Mouse (Mus musculus) heart, postnatal 4 days (tissue): ENCODE measurements at regions not wholly inside any gene's neighbourhood (a gene's known extent, or its start where the extent isn't known, plus 50 kb on each side); places are given as distances from the start of the nearest gene placed in this dataset.

Experiments used
- DNase-seq: peaks from one replicate; pipeline ENCODE4 v3.0.0; 2021

DNA sequence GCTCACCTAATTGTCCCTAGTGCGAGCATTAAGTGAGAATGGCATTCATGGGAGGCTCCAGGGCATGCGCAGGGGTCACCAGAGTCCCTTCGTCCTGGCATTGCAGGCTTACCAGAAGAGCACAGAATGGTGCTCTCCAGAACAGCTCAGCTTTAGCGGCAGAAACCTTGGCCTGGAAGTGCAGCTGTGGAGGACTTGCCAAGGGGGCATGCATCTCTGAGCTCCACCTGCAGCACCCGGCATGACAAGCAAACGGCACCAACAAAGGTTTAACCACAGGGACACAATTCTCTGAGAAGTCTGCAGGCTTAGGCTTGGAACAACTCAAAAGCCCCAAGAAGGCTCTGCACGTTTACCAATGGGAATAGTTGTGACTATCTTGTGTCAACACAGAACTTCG, 128.4 kb downstream of the Rpap3 start:
- DNase-seq = no peak

GRCm38 (mm10) chr15:97572639-97573038, 133.0 kb downstream of the Rpap3 start:
- no peak for DNase-seq

GRCm38 (mm10) chr15:97571885-97572284, 133.7 kb downstream of the Rpap3 start:
- no peak for DNase-seq

GRCm38 (mm10) chr15:97560096-97560495, 145.5 kb downstream of the Rpap3 start:
- DNase-seq = no peak

DNA sequence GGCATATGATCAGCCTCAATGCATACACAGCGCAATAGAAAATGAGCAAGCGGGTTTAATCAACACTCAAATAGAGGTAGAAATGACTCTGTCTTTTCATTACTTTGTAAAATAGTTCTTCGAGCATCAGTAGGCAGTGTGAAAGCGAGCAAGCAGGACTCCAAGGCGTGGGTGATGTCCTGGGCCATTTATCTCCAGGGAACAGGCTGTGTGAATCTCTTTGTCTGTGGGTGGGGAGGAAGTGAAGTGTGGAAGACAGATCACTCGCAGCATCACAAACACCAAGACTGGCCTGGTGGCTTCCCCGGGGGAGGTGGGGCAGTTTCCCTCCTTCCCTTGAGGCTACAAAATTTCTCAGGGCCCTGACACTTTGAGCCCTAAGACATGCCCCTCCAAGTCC, 146.9 kb downstream of the Rpap3 start:
- DNase-seq = no peak

DNA sequence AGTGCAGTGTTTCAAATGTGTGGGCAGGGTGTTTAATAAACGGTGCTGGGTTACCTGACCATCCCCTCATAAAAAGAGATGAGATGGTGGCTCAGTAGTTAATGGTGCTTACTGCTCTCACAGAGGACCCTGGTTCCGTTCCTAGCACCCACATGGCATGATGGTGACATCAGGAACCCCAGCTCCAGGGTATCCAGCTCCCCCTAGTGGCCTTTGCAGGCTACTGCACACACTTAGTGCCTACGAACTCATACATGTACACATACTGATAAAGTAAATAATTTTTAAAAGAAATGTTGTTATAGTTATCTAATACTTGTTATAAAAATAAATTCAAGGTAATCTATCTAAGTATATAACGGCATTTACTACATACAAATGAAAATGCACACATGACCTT, 157.3 kb downstream of the Rpap3 start:
- DNase-seq = no peak

DNA sequence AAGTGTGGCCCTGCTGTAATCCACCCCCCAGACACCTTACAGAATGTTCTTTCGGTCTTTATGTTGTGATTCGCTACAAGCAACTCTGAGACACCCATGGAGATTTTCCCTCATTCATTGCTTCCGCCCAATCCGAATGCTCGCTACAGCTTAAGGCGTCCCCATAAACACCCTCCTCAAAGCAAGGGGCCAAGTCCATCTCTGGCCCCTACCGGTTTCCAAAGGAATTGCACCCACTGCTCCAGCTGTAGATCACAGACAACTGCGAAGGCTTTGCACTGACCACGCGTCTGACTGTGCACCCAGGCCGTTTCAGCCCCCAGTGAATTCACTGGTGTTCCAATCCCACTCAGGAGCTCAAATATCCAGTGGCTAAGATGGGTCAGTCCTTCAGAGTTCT, 160.6 kb downstream of the Rpap3 start:
- DNase-seq = no peak

DNA sequence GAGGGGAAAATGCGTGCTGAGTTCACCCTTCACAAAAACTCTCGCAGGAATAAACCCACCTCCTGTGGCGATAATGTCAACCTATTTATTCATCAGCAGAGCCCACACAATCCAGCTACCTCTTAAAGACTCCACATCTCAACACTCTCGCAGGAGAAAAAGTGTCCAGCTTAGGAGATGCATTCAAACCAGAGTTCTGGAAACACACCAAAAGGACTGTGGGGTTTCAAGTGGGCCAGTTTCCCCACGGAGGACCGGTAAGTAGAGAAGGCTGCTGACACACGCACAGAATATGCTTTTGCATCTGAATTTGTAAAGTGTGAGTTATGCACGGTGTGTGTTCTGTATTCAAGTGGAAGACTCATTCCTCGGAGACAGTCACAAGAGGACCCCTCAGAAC, 164.0 kb downstream of the Rpap3 start:
- DNase-seq = no peak

- no peak for DNase-seq
Measured at GRCm38 (mm10) chr15:97536145-97536544, 169.5 kb downstream of the Rpap3 start.

DNA sequence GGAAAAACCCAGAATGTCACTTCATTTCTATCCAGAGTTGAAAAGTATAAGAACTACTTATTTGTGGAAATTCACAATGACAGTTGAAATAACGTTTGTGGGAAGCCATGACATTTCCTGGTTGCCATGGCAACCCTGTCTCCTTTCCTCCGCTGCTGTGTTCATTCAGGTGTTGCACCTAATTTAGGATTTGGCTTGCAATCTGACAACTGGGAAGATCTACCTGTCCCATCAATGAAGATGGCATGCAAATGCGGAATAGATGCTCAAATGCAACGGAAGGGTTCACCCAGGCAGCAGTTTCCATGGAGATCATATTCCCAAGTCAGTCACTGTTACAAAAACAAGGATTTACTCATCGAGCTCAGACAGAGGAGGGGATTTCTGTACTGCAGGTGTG, 170.7 kb downstream of the Rpap3 start:
- DNase-seq = no peak

- DNase-seq = no peak
Measured at GRCm38 (mm10) chr15:97533553-97534291, 171.9 kb downstream of the Rpap3 start.

DNA sequence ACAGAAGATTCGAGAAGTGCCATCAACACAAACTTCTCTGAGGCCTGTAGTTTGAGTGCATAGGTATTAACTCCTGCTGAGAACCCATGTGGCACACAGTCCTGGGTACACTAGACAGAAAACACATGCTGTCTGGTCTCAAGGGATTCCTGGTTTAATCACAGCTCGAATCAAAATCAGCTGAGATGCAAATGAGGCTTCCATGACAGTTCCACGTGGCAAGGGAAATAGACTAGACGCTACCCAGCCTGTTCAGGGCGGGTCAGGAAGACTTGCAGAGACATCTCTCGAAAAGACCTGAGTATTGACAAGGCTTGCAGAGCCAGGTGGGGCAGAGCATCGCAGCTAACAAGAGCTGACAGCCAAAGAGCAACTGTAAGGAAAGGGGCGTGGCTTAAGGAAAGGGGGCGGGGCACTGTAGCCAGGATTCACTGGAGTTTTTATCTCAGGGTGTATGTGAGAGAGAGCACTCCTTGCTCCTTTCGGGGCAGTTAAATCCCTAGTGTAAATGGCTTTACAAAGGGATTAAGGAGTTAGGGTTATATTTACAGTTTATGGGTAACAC, 173.2 kb downstream of the Rpap3 start:
- no peak for DNase-seq

DNA sequence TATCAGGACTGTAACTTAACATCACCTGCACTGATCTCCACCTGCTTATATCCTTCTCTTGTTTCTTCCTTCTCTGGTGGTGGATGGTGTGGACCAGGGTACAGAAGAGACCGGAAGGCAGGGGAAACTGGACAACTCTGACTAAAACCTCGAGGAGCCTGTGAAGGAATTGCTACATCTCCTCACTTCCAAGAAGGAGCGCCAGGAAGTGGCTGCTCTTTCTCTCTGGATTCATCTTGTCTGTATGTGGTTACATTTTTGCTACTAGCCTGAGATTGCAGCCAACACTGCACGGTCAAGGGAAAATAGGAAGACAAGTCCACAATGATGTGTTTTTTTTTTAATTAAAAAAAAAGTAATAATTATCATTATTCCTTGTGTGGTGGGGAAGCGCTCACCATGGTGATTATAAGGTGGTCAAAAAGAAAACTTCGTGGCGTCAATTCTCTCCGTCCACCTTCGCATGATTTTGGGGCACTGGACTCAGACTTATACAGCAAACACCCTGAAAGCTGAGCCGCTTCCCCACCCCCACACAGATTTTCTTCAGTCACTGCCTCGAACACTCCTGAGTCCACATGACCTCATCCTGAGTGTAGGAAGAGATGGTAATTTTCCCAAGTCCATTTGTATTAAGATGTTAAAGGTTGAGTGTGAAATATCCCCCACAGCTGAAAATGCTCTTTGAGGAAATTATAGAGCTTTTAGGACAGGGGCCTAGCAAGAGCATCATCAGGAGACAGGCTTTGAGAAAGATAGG, 177.2 kb downstream of the Rpap3 start:
- no peak for DNase-seq

GRCm38 (mm10) chr15:97520395-97520794, 185.2 kb downstream of the Rpap3 start:
- DNase-seq = no peak

GRCm38 (mm10) chr15:97519919-97520345, 185.7 kb downstream of the Rpap3 start:
- no peak for DNase-seq

- no peak for DNase-seq
Measured at GRCm38 (mm10) chr15:97517926-97518325, 187.7 kb downstream of the Rpap3 start.

GRCm38 (mm10) chr15:97517188-97517587, 188.4 kb downstream of the Rpap3 start:
- no peak for DNase-seq

GRCm38 (mm10) chr15:97515773-97516172, 189.9 kb downstream of the Rpap3 start:
- no peak for DNase-seq

- DNase-seq = no peak
Measured at GRCm38 (mm10) chr15:97507656-97508306, 197.8 kb downstream of the Rpap3 start.

GRCm38 (mm10) chr15:97507176-97507575, 198.4 kb downstream of the Rpap3 start:
- DNase-seq = no peak

DNA sequence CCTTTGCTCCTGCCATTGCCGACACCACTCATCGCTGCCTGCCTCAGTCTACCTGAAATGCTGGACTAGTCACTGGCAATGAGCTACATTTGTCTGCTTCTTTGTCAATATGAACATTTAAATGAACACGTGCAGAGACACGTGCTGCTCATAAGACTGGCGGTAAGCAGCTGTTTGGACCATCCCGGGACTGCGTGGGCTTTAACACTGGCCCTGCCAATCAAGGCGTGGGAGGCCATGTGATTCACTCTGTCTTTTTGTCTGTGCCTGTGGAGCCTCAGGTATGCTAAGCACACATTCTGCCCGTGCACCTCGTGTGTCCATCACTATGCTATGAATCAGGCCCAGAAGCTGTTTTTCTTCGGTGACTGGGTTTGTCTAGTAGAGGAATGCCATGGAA, 199.9 kb downstream of the Rpap3 start:
- DNase-seq = no peak

GRCm38 (mm10) chr15:97504325-97504724, 201.3 kb downstream of the Rpap3 start:
- no peak for DNase-seq

DNA sequence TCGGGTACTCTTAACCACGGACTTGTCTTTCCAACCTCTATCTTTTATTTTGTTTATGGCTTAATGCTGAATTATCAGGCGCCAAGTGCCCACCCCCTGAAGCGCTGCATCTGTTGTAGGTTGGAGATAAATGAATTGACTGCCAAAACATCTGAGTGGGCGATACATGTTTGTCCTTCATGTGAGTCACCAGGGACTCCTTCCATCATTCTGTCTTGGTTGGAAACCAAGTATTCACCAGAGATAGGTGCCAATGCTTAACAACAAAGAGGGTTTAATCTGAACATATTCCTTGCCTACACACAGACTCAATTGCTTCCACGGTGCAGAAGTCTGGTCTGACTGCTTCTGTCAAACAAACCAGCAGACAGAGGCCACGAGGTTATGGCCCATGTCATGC, 203.6 kb downstream of the Rpap3 start:
- DNase-seq = no peak
